Mouse (Mus musculus) kidney, postnatal 0 days (tissue): ENCODE data around the gene Metap2. TPM values are rescaled to one million over a fixed set of nuclear protein-coding genes. Genes with fewer than 3 reads are reported as not detected.

Experiments used
- ATAC-seq: fragments of 200-750 bp; cut with Nextera tagmentation; replicated peaks from 2 replicates; pipeline ENCODE4 v1.8.0; 2017; ENCODE audit warnings: low read depth, moderate number of reproducible peaks, moderate TSS enrichment, moderate library complexity; ENCODE audit not compliant: low FRiP score
- DNase-seq: peaks from one replicate; pipeline ENCODE4 v3.0.0-alpha.2; 2016; ENCODE audit warnings: low spot score
- H3K27ac ChIP-seq: fragments of 300-500 bp; sonication (generic); 2 replicates; pipeline ENCODE4 v1.5.1; 2014; ENCODE audit warnings: mild to moderate bottlenecking
- H3K27me3 ChIP-seq: fragments of 300-500 bp; sonication (generic); 2 replicates; pipeline ENCODE4 v1.6.1; 2014; ENCODE audit warnings: low read length, mixed read lengths; ENCODE audit not compliant: insufficient read depth
- H3K36me3 ChIP-seq: fragments of 300-500 bp; sonication (generic); 2 replicates; pipeline ENCODE4 v1.6.1; 2014; ENCODE audit warnings: low read length, mixed read lengths; ENCODE audit not compliant: insufficient read depth
- H3K4me1 ChIP-seq: fragments of 300-500 bp; sonication (generic); replicated peaks from 2 replicates; pipeline ENCODE4 v1.6.1; 2014; ENCODE audit warnings: antibody characterized with exemption, low read length, mixed read lengths; ENCODE audit not compliant: insufficient read depth
- H3K4me2 ChIP-seq: fragments of 300-500 bp; sonication (generic); 2 replicates; pipeline ENCODE4 v1.6.1; 2014; ENCODE audit warnings: mild to moderate bottlenecking, low read length, moderate library complexity, mixed read lengths
- H3K4me3 ChIP-seq: fragments of 300-500 bp; sonication (generic); replicated peaks from 2 replicates; pipeline ENCODE4 v1.5.1; 2014; ENCODE audit warnings: low read depth, low read length
- H3K9ac ChIP-seq: fragments of 300-500 bp; sonication (generic); 2 replicates; pipeline ENCODE4 v1.6.1; 2014; ENCODE audit warnings: low read depth, low read length
- H3K9me3 ChIP-seq: fragments of 300-500 bp; sonication (generic); replicated peaks from 2 replicates; pipeline ENCODE4 v1.6.1; 2016; ENCODE audit warnings: low read length, inconsistent platforms, mixed read lengths
- CTCF ChIP-seq: IDR thresholded peaks from 2 replicates; pipeline ENCODE4 v1.5.1; 2016; ENCODE audit warnings: antibody characterized with exemption, low read depth, mild to moderate bottlenecking, moderate library complexity
- WGBS: fragments of 180-500 bp; shearing (Covaris S2); extraction: QIAGEN DNeasy Blood & Tissue Kit; methylation state at CpG from one replicate; pipeline ENCODE4 v1.1.7; 2014; 5-methylcytosine and 5-hydroxymethylcytosine counted together
- polyA plus RNA-seq: library from polyadenylated mRNA; unstranded; fragments of >200 nt; fragmentation: Nextera tagmentation; extraction: Ambion mirVana; gene quantifications from 2 replicates; pipeline ENCODE4 v1.2.1, GENCODE M21; 2015

Metap2 gene
- polyA plus RNA-seq, 1 experiment from 2014 or later = 188 TPM

- Histone ChIP-seq H3K27ac (no peak overlapping the region), H3K9me3 (no peaks in the 10 kb centered on the region), H3K4me1 (peaks cover 13% of the 10 kb centered on the region), H3K36me3 (no peaks in the 10 kb centered on the region), H3K4me3 (peak overlapping the region; percentile 60), H3K4me2 (peak overlapping the region; percentile 96), H3K27me3 (peaks cover 39% of the 10 kb centered on the region), H3K9ac (no peak overlapping the region)
- WGBS = 3% methylated on average over 13 of the region's 13 CpGs
- ATAC-seq = no peak
- DNase-seq = peak; percentile 9
- no peak for TF ChIP-seq CTCF
These were observed 62.5 kb downstream of the Metap2 start for GRCm38 (mm10) chr10:93834394-93834745.

- DNase-seq (peak; percentile 65), ATAC-seq (peak; percentile 85)
- WGBS = under 1% methylated on average over 72 of the region's 75 CpGs
- Histone ChIP-seq H3K4me1 (peaks cover 13% of the 10 kb centered on the region), H3K27ac (no peak overlapping the region), H3K9ac (peak overlapping the region; percentile 37; the same call in 1 of the 2 replicates), H3K27me3 (peaks cover 39% of the 10 kb centered on the region), H3K4me2 (peak overlapping the region; percentile 96), H3K36me3 (no peaks in the 10 kb centered on the region), H3K9me3 (no peaks in the 10 kb centered on the region), H3K4me3 (peak overlapping the region; percentile 60)
- TF ChIP-seq CTCF = peak; percentile 9; the same call in 1 of the 2 replicates
These were observed 63.0 kb downstream of the Metap2 start for GRCm38 (mm10) chr10:93833699-93834393.

- no peaks in the 10 kb centered on the region for H3K36me3 ChIP-seq
- DNase-seq (no peak), ATAC-seq (no peak)
- H3K9ac ChIP-seq = peak overlapping the region; percentile 37; the same call in 1 of the 2 replicates
- WGBS = 3% methylated on average over 16 of the region's 16 CpGs
- peak overlapping the region; percentile 96 for H3K4me2 ChIP-seq
- peaks cover 39% of the 10 kb centered on the region for H3K27me3 ChIP-seq
- H3K4me3 ChIP-seq = peak overlapping the region; percentile 60
- no peaks in the 10 kb centered on the region for H3K9me3 ChIP-seq
- no peak for TF ChIP-seq CTCF
- no peak overlapping the region for H3K27ac ChIP-seq
- peaks cover 13% of the 10 kb centered on the region for H3K4me1 ChIP-seq
These were observed 63.6 kb downstream of the Metap2 start for GRCm38 (mm10) chr10:93833370-93833698.

- H3K27ac ChIP-seq = no peak overlapping the region
- no peaks in the 10 kb centered on the region for H3K9me3 ChIP-seq
- TF ChIP-seq CTCF = no peak
- H3K4me1 ChIP-seq = peaks cover 13% of the 10 kb centered on the region
- no peak overlapping the region for H3K9ac ChIP-seq
- ATAC-seq (no peak), DNase-seq (no peak)
- WGBS = 40% methylated on average over 9 of the region's 9 CpGs
- H3K27me3 ChIP-seq = peaks cover 39% of the 10 kb centered on the region
- H3K4me2 ChIP-seq = no peak overlapping the region
- no peaks in the 10 kb centered on the region for H3K36me3 ChIP-seq
- H3K4me3 ChIP-seq = no peak overlapping the region
These were observed 64.1 kb downstream of the Metap2 start for GRCm38 (mm10) chr10:93832811-93833210.

- H3K4me2 ChIP-seq = peak overlapping the region; percentile 39
- ATAC-seq = no peak
- no peak overlapping the region for H3K9ac ChIP-seq
- WGBS = 4% methylated on average over 18 of the region's 18 CpGs
- H3K4me1 ChIP-seq = peaks cover 13% of the 10 kb centered on the region
- DNase-seq = peak; percentile 10
- H3K9me3 ChIP-seq = no peaks in the 10 kb centered on the region
- H3K27me3 ChIP-seq = peaks cover 39% of the 10 kb centered on the region
- H3K36me3 ChIP-seq = no peaks in the 10 kb centered on the region
- H3K27ac ChIP-seq = no peak overlapping the region
- peak overlapping the region; percentile 3; the same call in 1 of the 2 replicates for H3K4me3 ChIP-seq
- no peak for TF ChIP-seq CTCF
These were observed 64.9 kb downstream of the Metap2 start for GRCm38 (mm10) chr10:93831730-93832574.

- H3K36me3 ChIP-seq = no peaks in the 10 kb centered on the region
- TF ChIP-seq CTCF = no peak
- H3K9me3 ChIP-seq = no peaks in the 10 kb centered on the region
- H3K4me1 ChIP-seq = peaks cover 13% of the 10 kb centered on the region
- H3K27me3 ChIP-seq = peaks cover 39% of the 10 kb centered on the region
- no peak within 1 kb of the TSS for H3K27ac ChIP-seq
- WGBS = 11% methylated on average over 22 of the region's 22 CpGs
- peak within 1 kb of the TSS; percentile 3; the same call in 1 of the 2 replicates for H3K4me3 ChIP-seq
- no peak within 1 kb of the TSS for H3K9ac ChIP-seq
- H3K4me2 ChIP-seq = peak within 1 kb of the TSS; percentile 39
- ATAC-seq (no peak), DNase-seq (no peak)
These were observed 65.8 kb downstream of the Metap2 start, which contains the start of gene Usp44 for GRCm38 (mm10) chr10:93830931-93831729. Gene Usp44 (plus strand): TSS chr10:93831555.
